Mouse (Mus musculus) testis, adult 2 months (tissue): Measurements from ENCODE around the gene Olfr204. TPM values are rescaled to one million over a fixed set of nuclear protein-coding genes. Genes with fewer than 3 reads are reported as not detected.
"Not testable (repeated sequence)": the region's sequence is repeated elsewhere in the genome, so short reads cannot be mapped to it uniquely, and the experiment has no call there.

Source experiments
- H3K27ac ChIP-seq: fragments of 200-500 bp; 2 replicates; pipeline ENCODE4 v1.5.1; 2012; ENCODE audit warnings: low read depth, low read length; ENCODE audit not compliant: control insufficient read depth, insufficient read depth
- H3K27me3 ChIP-seq: fragments of 200-500 bp; 2 replicates; pipeline ENCODE4 v1.6.1; 2012; ENCODE audit warnings: mild to moderate bottlenecking, low read length, moderate library complexity; ENCODE audit not compliant: control insufficient read depth, insufficient read depth
- H3K36me3 ChIP-seq: fragments of 200-500 bp; 2 replicates; pipeline ENCODE4 v1.6.1; 2012; ENCODE audit warnings: mild to moderate bottlenecking, low read length; ENCODE audit not compliant: control insufficient read depth, insufficient read depth
- H3K4me1 ChIP-seq: fragments of 200-500 bp; 2 replicates; pipeline ENCODE4 v1.6.1; 2012; ENCODE audit warnings: low read length; ENCODE audit not compliant: control insufficient read depth, insufficient read depth
- H3K4me3 ChIP-seq: fragments of 200-500 bp; 2 replicates; pipeline ENCODE4 v1.5.1; 2012; ENCODE audit warnings: low read depth, mild to moderate bottlenecking, low read length, moderate library complexity, mixed read lengths; ENCODE audit not compliant: control insufficient read depth
- CTCF ChIP-seq: fragments of 200-500 bp; IDR thresholded peaks from 2 replicates; pipeline ENCODE4 v1.5.1; 2012; ENCODE audit warnings: low read depth, mild to moderate bottlenecking, inconsistent platforms, low read length, moderate library complexity; ENCODE audit not compliant: control insufficient read depth, insufficient read depth, insufficient replicate concordance
- POLR2A ChIP-seq: fragments of 200-500 bp; IDR thresholded peaks from 2 replicates; pipeline ENCODE4 v1.6.1; 2012; ENCODE audit warnings: low read depth, mild to moderate bottlenecking, inconsistent platforms, low read length, moderate library complexity; ENCODE audit not compliant: control insufficient read depth
- polyA plus RNA-seq: library from polyadenylated mRNA; depleted of rRNA; stranded (reverse); fragments of >200 nt; gene quantifications from 2 replicates; pipeline ENCODE4 v1.2.3, GENCODE M21; 2012; rRNA removed

Olfr204 gene
- polyA plus RNA-seq, 1 experiment, result not detected

GRCm38 (mm10) chr16:59283476-59283875 lies 34.6 kb downstream of the Olfr204 start:
- H3K4me3 ChIP-seq, result no peak overlapping the region
- H3K27me3 ChIP-seq, result no peaks in the 10 kb centered on the region
- H3K4me1 ChIP-seq, result no peaks in the 10 kb centered on the region
- H3K27ac ChIP-seq, result no peak overlapping the region
- TF ChIP-seq POLR2A, result no peak
- no peak for TF ChIP-seq CTCF
- H3K36me3 ChIP-seq, result no peaks in the 10 kb centered on the region

GRCm38 (mm10) chr16:59280542-59280941 lies 37.5 kb downstream of the Olfr204 start:
- H3K4me1 ChIP-seq, result no peaks in the 10 kb centered on the region
- no peak overlapping the region for H3K27ac ChIP-seq
- H3K4me3 ChIP-seq, result no peak overlapping the region
- no peaks in the 10 kb centered on the region for H3K27me3 ChIP-seq
- TF ChIP-seq CTCF, result no peak
- TF ChIP-seq POLR2A, result no peak
- no peaks in the 10 kb centered on the region for H3K36me3 ChIP-seq

GRCm38 (mm10) chr16:59272532-59272931 lies 45.5 kb downstream of the Olfr204 start, which contains the start of gene Olfr201:
Gene Olfr201 (minus strand): TSS chr16:59272632.
- not testable (repeated sequence) for H3K27me3 ChIP-seq, H3K4me1 ChIP-seq, H3K4me3 ChIP-seq, H3K36me3 ChIP-seq, H3K27ac ChIP-seq

- not testable (repeated sequence) for H3K27me3 ChIP-seq, H3K27ac ChIP-seq, H3K4me1 ChIP-seq, H3K36me3 ChIP-seq, H3K4me3 ChIP-seq
Measured at GRCm38 (mm10) chr16:59269097-59269496, 49.0 kb downstream of the Olfr204 start.

Other genes starting within 250 kb of the Olfr204 start
- not detected in 2 replicates for gene Olfr190, start 240.2 kb downstream of the Olfr204 start, polyA plus RNA-seq
- not detected in 2 replicates for gene Olfr191, start 228.4 kb downstream of the Olfr204 start, polyA plus RNA-seq
- gene Olfr193, start 206.4 kb downstream of the Olfr204 start, polyA plus RNA-seq, result not detected in 2 replicates
- gene Olfr194, start 197.2 kb downstream of the Olfr204 start, polyA plus RNA-seq, result 0.04 and 0.15 TPM in 2 replicates
- not detected in 2 replicates for gene Olfr195, start 171.2 kb downstream of the Olfr204 start, polyA plus RNA-seq
- not detected in 2 replicates for gene Olfr196, start 147.8 kb downstream of the Olfr204 start, polyA plus RNA-seq
- gene Olfr198, start 114.7 kb downstream of the Olfr204 start, polyA plus RNA-seq, result not detected in 2 replicates
- gene Olfr199, start 98.5 kb downstream of the Olfr204 start, polyA plus RNA-seq, result 1.3 and 1.4 TPM in 2 replicates
- not detected in 2 replicates for gene Olfr201, start 45.6 kb downstream of the Olfr204 start, polyA plus RNA-seq
- not detected in 2 replicates for gene Olfr202, start 31.5 kb downstream of the Olfr204 start, polyA plus RNA-seq
- gene Olfr203, start 19.4 kb downstream of the Olfr204 start, polyA plus RNA-seq, result not detected in 2 replicates
- gene Olfr205, start 12.9 kb upstream of the Olfr204 start, polyA plus RNA-seq, result not detected in 2 replicates
- gene Olfr206, start 31.0 kb upstream of the Olfr204 start, polyA plus RNA-seq, result not detected in 2 replicates
- gene Olfr209, start 45.7 kb upstream of the Olfr204 start, polyA plus RNA-seq, result not detected in 2 replicates
- 0.02 TPM in 1 of 2 replicates, not detected in the other for gene Gabrr3, start 89.1 kb upstream of the Olfr204 start, polyA plus RNA-seq
- gene Riox2, start 153.5 kb upstream of the Olfr204 start, polyA plus RNA-seq, result 2.4 and 2.7 TPM in 2 replicates